Mouse (Mus musculus): ENCODE results near the gene Pfkfb4.

Pfkfb4 gene

GRCm38 (mm10) chr9:108996411-108996810 lies 4.8 kb downstream of the Pfkfb4 start:
- no peak for DNase-seq (ENCODE audit: low spot score in 2 of 2)

- no peak for DNase-seq (ENCODE audit: low spot score in 2 of 2)
Measured at GRCm38 (mm10) chr9:108998287-108999166, 6.9 kb downstream of the Pfkfb4 start.

- no peak for DNase-seq (ENCODE audit: low spot score in 2 of 2)
Measured at GRCm38 (mm10) chr9:108999167-108999526, 7.6 kb downstream of the Pfkfb4 start.

- DNase-seq (ENCODE audit: low spot score in 2 of 2), result peak; percentile 62 to 74
Measured at GRCm38 (mm10) chr9:109000726-109001125, 9.1 kb downstream of the Pfkfb4 start.

- peak; percentile 51 to 67 for DNase-seq (ENCODE audit: low spot score in 2 of 2)
Measured at GRCm38 (mm10) chr9:109003201-109003600, 11.6 kb downstream of the Pfkfb4 start.

GRCm38 (mm10) chr9:109007025-109007780 lies 15.6 kb downstream of the Pfkfb4 start:
- no peak for DNase-seq (ENCODE audit: low spot score in 2 of 2)

GRCm38 (mm10) chr9:109008081-109008480 lies 16.5 kb downstream of the Pfkfb4 start:
- no peak for DNase-seq (ENCODE audit: low spot score in 2 of 2)

GRCm38 (mm10) chr9:109008994-109009635 lies 17.5 kb downstream of the Pfkfb4 start:
- no peak for DNase-seq (ENCODE audit: low spot score in 2 of 2)

GRCm38 (mm10) chr9:109009636-109010315 lies 18.2 kb downstream of the Pfkfb4 start:
- no peak for DNase-seq (ENCODE audit: low spot score in 2 of 2)

- DNase-seq (ENCODE audit: low spot score in 2 of 2), result no peak
Measured at GRCm38 (mm10) chr9:109010316-109010690, 18.7 kb downstream of the Pfkfb4 start.

- DNase-seq (ENCODE audit: low spot score in 2 of 2), result no peak
Measured at GRCm38 (mm10) chr9:109015397-109015796, 23.8 kb downstream of the Pfkfb4 start.

GRCm38 (mm10) chr9:109016973-109017604 lies 25.5 kb downstream of the Pfkfb4 start:
- DNase-seq (ENCODE audit: low spot score in 2 of 2), result no peak

GRCm38 (mm10) chr9:109021428-109021827 lies 29.9 kb downstream of the Pfkfb4 start:
- DNase-seq (ENCODE audit: low spot score in 2 of 2), result peak in 1 of 2 experiments; percentile 51

- DNase-seq (ENCODE audit: low spot score in 2 of 2), result peak in 1 of 2 experiments; percentile 24
Measured at GRCm38 (mm10) chr9:109022866-109023685, 31.5 kb downstream of the Pfkfb4 start.

- DNase-seq (ENCODE audit: low spot score in 2 of 2), result no peak
Measured at GRCm38 (mm10) chr9:109027521-109027920, 35.9 kb downstream of the Pfkfb4 start.

GRCm38 (mm10) chr9:109028421-109028820 lies 36.8 kb downstream of the Pfkfb4 start:
- DNase-seq (ENCODE audit: low spot score in 2 of 2), result no peak

GRCm38 (mm10) chr9:109028919-109029318 lies 37.3 kb downstream of the Pfkfb4 start:
- no peak for DNase-seq (ENCODE audit: low spot score in 2 of 2)

GRCm38 (mm10) chr9:109030312-109030711 lies 38.7 kb downstream of the Pfkfb4 start:
- DNase-seq (ENCODE audit: low spot score in 2 of 2), result no peak

- no peak for DNase-seq (ENCODE audit: low spot score in 2 of 2)
Measured at GRCm38 (mm10) chr9:109031001-109031400, 39.4 kb downstream of the Pfkfb4 start.

- DNase-seq (ENCODE audit: low spot score in 2 of 2), result no peak
Measured at GRCm38 (mm10) chr9:109031686-109032085, 40.1 kb downstream of the Pfkfb4 start.
